Mouse (Mus musculus) liver, adult 2 months (tissue): ENCODE measurements around the gene Cdh23.

Experiments used
- CTCF ChIP-seq: fragments of 200-500 bp; IDR thresholded peaks from 2 replicates; pipeline ENCODE4 v1.5.1; 2011; ENCODE audit warnings: low read depth, low read length, control low read depth
- POLR2A ChIP-seq: fragments of 200-500 bp; IDR thresholded peaks from 2 replicates; pipeline ENCODE4 v1.6.1; 2011; ENCODE audit warnings: low read length, control low read depth; ENCODE audit not compliant: insufficient read depth; ENCODE audit errors: extremely low read depth

GRCm38 (mm10) chr10:60272241-60272640 is 424.0 kb downstream of the Cdh23 start:
- TF ChIP-seq CTCF (no peak), POLR2A (no peak)
